Mouse (Mus musculus) limb, embryonic 11.5 days (tissue): Measurements from ENCODE around the gene 1810046K07Rik. TPM values are rescaled to one million over a fixed set of nuclear protein-coding genes. Genes with fewer than 3 reads are reported as not detected.
A peak's percentile ranks its signal among the peaks of the same experiment; 100 is the strongest.

Experiments
- ATAC-seq: fragments of 200-750 bp; cut with Nextera tagmentation; 2 replicates; pipeline ENCODE4 v1.8.0; 2017; ENCODE audit warnings: low read depth; ENCODE audit not compliant: insufficient number of reproducible peaks, low FRiP score, low TSS enrichment
- DNase-seq: peaks from one replicate; pipeline ENCODE4 v3.0.0-alpha.2; 2015; ENCODE audit warnings: low spot score
- H3K27ac ChIP-seq: fragments of 300-500 bp; sonication (generic); replicated peaks from 2 replicates; pipeline ENCODE4 v1.5.1; 2014; ENCODE audit warnings: low read depth, mild to moderate bottlenecking, low read length
- H3K27me3 ChIP-seq: fragments of 300-500 bp; sonication (generic); 2 replicates; pipeline ENCODE4 v1.6.1; 2014; ENCODE audit warnings: mild to moderate bottlenecking, low read length, mixed read lengths; ENCODE audit not compliant: control insufficient read depth, insufficient read depth
- H3K36me3 ChIP-seq: fragments of 300-500 bp; sonication (generic); 2 replicates; pipeline ENCODE4 v1.6.1; 2014; ENCODE audit warnings: mild to moderate bottlenecking, low read length, moderate library complexity, mixed read lengths; ENCODE audit not compliant: control insufficient read depth, insufficient read depth
- H3K4me1 ChIP-seq: fragments of 300-500 bp; sonication (generic); 2 replicates; pipeline ENCODE4 v1.6.1; 2014; ENCODE audit warnings: low read length, mixed read lengths; ENCODE audit not compliant: control insufficient read depth, insufficient read depth
- H3K4me2 ChIP-seq: fragments of 300-500 bp; sonication (generic); 2 replicates; pipeline ENCODE4 v1.6.1; 2014; ENCODE audit warnings: low read depth, mild to moderate bottlenecking, moderate library complexity; ENCODE audit not compliant: severe bottlenecking
- H3K4me3 ChIP-seq: fragments of 300-500 bp; sonication (generic); 2 replicates; pipeline ENCODE4 v1.5.1; 2014; ENCODE audit warnings: low read depth, low read length
- H3K9ac ChIP-seq: fragments of 300-500 bp; sonication (generic); 2 replicates; pipeline ENCODE4 v1.6.1; 2014; ENCODE audit warnings: mild to moderate bottlenecking, low read length
- H3K9me3 ChIP-seq: fragments of 300-500 bp; sonication (generic); 2 replicates; pipeline ENCODE4 v1.6.1; 2016; ENCODE audit warnings: low read length; ENCODE audit not compliant: control insufficient read depth
- WGBS: fragments of 180-500 bp; shearing (Covaris S2); extraction: QIAGEN DNeasy Blood & Tissue Kit; methylation state at CpG from one replicate; pipeline ENCODE4 v1.1.7; 2014; 5-methylcytosine and 5-hydroxymethylcytosine counted together
- polyA plus RNA-seq: library from polyadenylated mRNA; unstranded; fragments of >200 nt; fragmentation: Nextera tagmentation; extraction: Ambion mirVana; gene quantifications from 2 replicates; pipeline ENCODE4 v1.2.1, GENCODE M21; 2014

The 1810046K07Rik gene
- polyA plus RNA-seq, 1 experiment from 2014 or later, result not detected

GRCm38 (mm10) chr9:51278500-51279381, 50.0 kb downstream of the 1810046K07Rik start, which contains the start of gene Colca2:
Gene Colca2, minus strand, starts transcription at chr9:51278569.
- no peaks in the 10 kb centered on the region for H3K9me3 ChIP-seq
- WGBS, result under 1% methylated on average over 53 of the region's 53 CpGs
- no peaks in the 10 kb centered on the region for H3K36me3 ChIP-seq
- H3K27me3 ChIP-seq, result peaks cover 2% of the 10 kb centered on the region; the same call in 1 of the 2 replicates
- H3K4me2 ChIP-seq, result peak within 1 kb of the TSS; percentile 87
- ATAC-seq (peak; percentile 96), DNase-seq (peak; percentile 87)
- H3K4me3 ChIP-seq, result peak within 1 kb of the TSS; percentile 51
- peak within 1 kb of the TSS; percentile 70 for H3K9ac ChIP-seq
- no peaks in the 10 kb centered on the region for H3K4me1 ChIP-seq
- 0 out of 2 replicates have a peak within 1 kb of the TSS, but pooled peaks have one; percentile 10 for H3K27ac ChIP-seq

GRCm38 (mm10) chr9:51277834-51278498, 50.8 kb downstream of the 1810046K07Rik start:
- peak overlapping the region; percentile 51 for H3K4me3 ChIP-seq

GRCm38 (mm10) chr9:51274678-51275077, 54.0 kb downstream of the 1810046K07Rik start:
- DNase-seq (no peak), ATAC-seq (no peak)
- 31% methylated on average over 4 of the region's 4 CpGs for WGBS
- Histone ChIP-seq H3K4me2 (no peak overlapping the region), H3K9me3 (no peaks in the 10 kb centered on the region), H3K27ac (no peak overlapping the region), H3K27me3 (0 out of 2 replicates have a peak, but pooled peaks cover 4% of the 10 kb centered on the region), H3K9ac (no peak overlapping the region), H3K4me3 (no peak overlapping the region), H3K4me1 (no peaks in the 10 kb centered on the region), H3K36me3 (no peaks in the 10 kb centered on the region)

More at GRCm38 (mm10) chr9:51277834-51278498, 50.8 kb downstream of the 1810046K07Rik start:
- Histone ChIP-seq H3K4me2 (peak overlapping the region; percentile 87), H3K9ac (peak overlapping the region; percentile 65), H3K36me3 (no peaks in the 10 kb centered on the region), H3K9me3 (no peaks in the 10 kb centered on the region), H3K27me3 (peaks cover 4% of the 10 kb centered on the region; the same call in 1 of the 2 replicates), H3K4me1 (no peaks in the 10 kb centered on the region), H3K27ac (no peak overlapping the region)
- ATAC-seq (peak; percentile 24; the same call in 1 of the 2 replicates), DNase-seq (no peak)
- WGBS, result 26% methylated on average over 13 of the region's 13 CpGs

- H3K36me3 ChIP-seq, result no peaks in the 10 kb centered on the region
- H3K9ac ChIP-seq, result no peak overlapping the region
- WGBS, result 63% methylated on average over 9 of the region's 9 CpGs
- H3K27ac ChIP-seq, result no peak overlapping the region
- no peaks in the 10 kb centered on the region for H3K9me3 ChIP-seq
- H3K4me2 ChIP-seq, result no peak overlapping the region
- H3K4me3 ChIP-seq, result no peak overlapping the region
- ATAC-seq, result no peak
- H3K27me3 ChIP-seq, result 0 out of 2 replicates have a peak, but pooled peaks cover 2% of the 10 kb centered on the region
- H3K4me1 ChIP-seq, result no peaks in the 10 kb centered on the region
- DNase-seq, result no peak
These were observed 55.0 kb downstream of the 1810046K07Rik start for GRCm38 (mm10) chr9:51273581-51274154.

DNA sequence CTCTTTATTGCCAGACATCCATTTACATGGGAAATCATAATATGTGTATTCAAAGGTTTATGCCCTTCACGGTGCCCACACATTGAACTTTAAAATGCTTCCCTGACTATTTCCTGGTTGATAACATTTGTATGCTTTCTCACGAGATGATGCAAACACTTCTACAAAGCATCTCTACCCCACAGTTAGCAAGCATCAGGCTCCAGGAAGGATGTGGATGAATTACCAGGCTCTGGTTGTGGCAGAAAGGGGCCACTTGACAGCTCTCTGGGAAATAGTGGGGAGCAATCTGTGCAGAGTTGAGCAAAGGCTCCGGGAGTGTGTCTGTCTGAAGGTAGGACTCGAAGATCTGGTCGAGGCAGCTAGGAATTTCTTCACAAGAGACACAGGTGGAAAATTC, 56.6 kb downstream of the 1810046K07Rik start:
- Histone ChIP-seq H3K27ac (no peak overlapping the region), H3K9ac (no peak overlapping the region), H3K9me3 (no peaks in the 10 kb centered on the region), H3K27me3 (0 out of 2 replicates have a peak, but pooled peaks cover 2% of the 10 kb centered on the region), H3K4me3 (no peak overlapping the region), H3K4me1 (no peaks in the 10 kb centered on the region), H3K36me3 (no peaks in the 10 kb centered on the region), H3K4me2 (no peak overlapping the region)
- no peak for ATAC-seq
- no peak for DNase-seq
- 72% methylated on average over 5 of the region's 5 CpGs for WGBS

GRCm38 (mm10) chr9:51271073-51271472, 57.6 kb downstream of the 1810046K07Rik start:
- WGBS, result 81% methylated on average over 8 of the region's 8 CpGs
- Histone ChIP-seq H3K36me3 (no peaks in the 10 kb centered on the region), H3K4me2 (no peak overlapping the region), H3K27ac (no peak overlapping the region), H3K9ac (no peak overlapping the region), H3K4me1 (no peaks in the 10 kb centered on the region), H3K9me3 (no peaks in the 10 kb centered on the region), H3K4me3 (no peak overlapping the region), H3K27me3 (0 out of 2 replicates have a peak, but pooled peaks cover 2% of the 10 kb centered on the region)
- no peak for DNase-seq
- no peak for ATAC-seq

DNA sequence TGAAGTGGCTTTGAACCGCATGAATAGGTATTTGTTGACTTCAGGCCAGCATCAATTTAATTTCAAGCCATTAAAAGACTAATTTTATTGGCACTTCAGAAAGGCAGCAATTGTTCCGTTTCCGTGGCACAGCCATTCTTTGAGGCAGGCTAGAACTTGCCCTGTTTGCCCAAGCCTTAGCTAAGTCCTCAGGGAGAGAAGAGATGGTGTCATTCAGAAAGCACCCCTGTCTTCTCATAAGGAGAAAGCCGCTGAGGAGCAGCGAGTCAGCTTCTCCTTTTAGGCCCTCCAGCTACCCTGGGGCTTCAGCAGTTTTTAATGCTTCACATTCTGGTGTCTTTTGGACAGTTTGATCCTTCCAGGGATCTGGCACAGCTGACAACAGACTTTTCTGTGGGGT, 59.9 kb downstream of the 1810046K07Rik start:
- Histone ChIP-seq H3K27ac (no peak overlapping the region), H3K9me3 (no peaks in the 10 kb centered on the region), H3K27me3 (0 out of 2 replicates have a peak, but pooled peaks cover 2% of the 10 kb centered on the region), H3K4me2 (no peak overlapping the region), H3K36me3 (no peaks in the 10 kb centered on the region), H3K9ac (no peak overlapping the region), H3K4me1 (no peaks in the 10 kb centered on the region), H3K4me3 (no peak overlapping the region)
- ATAC-seq, result no peak
- DNase-seq, result no peak
- 82% methylated on average over 5 of the region's 5 CpGs for WGBS

GRCm38 (mm10) chr9:51258426-51258825, 70.3 kb downstream of the 1810046K07Rik start:
- Histone ChIP-seq H3K4me3 (no peak overlapping the region), H3K4me1 (no peaks in the 10 kb centered on the region), H3K9me3 (no peaks in the 10 kb centered on the region), H3K27me3 (no peaks in the 10 kb centered on the region), H3K4me2 (no peak overlapping the region), H3K9ac (no peak overlapping the region), H3K36me3 (no peaks in the 10 kb centered on the region), H3K27ac (no peak overlapping the region)
- ATAC-seq (no peak), DNase-seq (no peak)
- WGBS, result 92% methylated on average over 5 of the region's 5 CpGs
